Mouse (Mus musculus) limb, embryonic 10.5 days (tissue): ENCODE measurements around the gene Creld1. TPM values are rescaled to one million over a fixed set of nuclear protein-coding genes. Genes with fewer than 3 reads are reported as not detected.

Experiments
- DNase-seq: peaks from one replicate; pipeline ENCODE4 v3.0.0-alpha.2; 2017; ENCODE audit warnings: low spot score
- H3K27ac ChIP-seq: fragments of 300-500 bp; sonication (generic); 2 replicates; pipeline ENCODE4 v1.5.1; 2016; ENCODE audit warnings: mild to moderate bottlenecking
- H3K27me3 ChIP-seq: fragments of 300-500 bp; sonication (generic); 2 replicates; pipeline ENCODE4 v1.6.1; 2016; ENCODE audit warnings: low read depth, mild to moderate bottlenecking; ENCODE audit not compliant: poor library complexity, severe bottlenecking
- H3K36me3 ChIP-seq: fragments of 300-500 bp; sonication (generic); 2 replicates; pipeline ENCODE4 v1.6.1; 2016; ENCODE audit warnings: mild to moderate bottlenecking, moderate library complexity
- H3K4me1 ChIP-seq: fragments of 300-500 bp; sonication (generic); 2 replicates; pipeline ENCODE4 v1.6.1; 2016
- H3K4me3 ChIP-seq: fragments of 300-500 bp; sonication (generic); 2 replicates; pipeline ENCODE4 v1.5.1; 2016; ENCODE audit warnings: mild to moderate bottlenecking, moderate library complexity
- H3K9me3 ChIP-seq: fragments of 300-500 bp; sonication (generic); replicated peaks from 2 replicates; pipeline ENCODE4 v1.6.1; 2016; ENCODE audit warnings: mild to moderate bottlenecking
- WGBS: fragments of 180-500 bp; shearing (Covaris S2); methylation state at CpG from one replicate; pipeline ENCODE4 v1.1.7; 2016; 5-methylcytosine and 5-hydroxymethylcytosine counted together
- microRNA-seq: library from miRNA; unstranded; fragments of <30 nt; microRNA quantifications from one replicate; pipeline ENCODE4, GENCODE M21; 2017
- polyA plus RNA-seq: library from polyadenylated mRNA; unstranded; fragments of >200 nt; fragmentation: Nextera tagmentation; extraction: Ambion mirVana; gene quantifications from 2 replicates; pipeline ENCODE4 v1.2.1, GENCODE M21; 2016

Creld1 gene
- polyA plus RNA-seq, 1 experiment from 2014 or later, result 17.4 TPM

DNA sequence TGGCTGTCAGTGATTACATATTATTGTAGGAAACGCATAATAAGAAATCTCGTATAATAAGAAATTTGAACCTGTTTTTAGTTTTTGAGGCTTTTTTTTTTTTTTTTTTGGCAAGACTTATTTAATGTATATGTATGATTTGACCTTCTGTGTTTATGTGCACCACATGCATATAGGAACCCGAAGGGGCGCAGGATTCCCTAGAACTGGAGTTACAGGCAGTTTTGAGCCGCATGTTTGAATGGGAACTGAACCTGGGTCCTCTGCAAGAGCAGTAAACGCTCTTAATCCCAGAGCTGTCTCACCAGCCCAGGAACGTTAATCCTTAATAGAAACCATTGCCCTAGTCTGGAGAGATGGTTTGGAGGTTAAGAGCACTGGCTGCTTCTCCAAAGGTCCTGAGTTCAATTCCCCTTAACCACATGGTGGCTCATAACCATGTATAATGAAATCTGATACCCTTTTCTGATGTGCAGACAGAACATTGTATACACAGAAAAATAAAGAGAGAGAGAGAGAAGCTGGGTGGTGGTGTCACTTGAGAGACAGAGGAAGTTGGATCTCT, 48.8 kb downstream of the Creld1 start:
- peaks cover 34% of the 10 kb centered on the region for H3K36me3 ChIP-seq
- no peaks in the 10 kb centered on the region for H3K9me3 ChIP-seq
- 6% methylated on average over 7 of the region's 7 CpGs for WGBS
- peak overlapping the region; percentile 91 for H3K4me3 ChIP-seq
- H3K4me1 ChIP-seq, result peaks cover 14% of the 10 kb centered on the region
- peak; percentile 38 for DNase-seq
- H3K27me3 ChIP-seq, result no peaks in the 10 kb centered on the region
- peak overlapping the region; percentile 90 for H3K27ac ChIP-seq

- H3K4me1 ChIP-seq, result peaks cover 14% of the 10 kb centered on the region
- DNase-seq, result no peak
- no peak overlapping the region for H3K27ac ChIP-seq
- no peaks in the 10 kb centered on the region for H3K9me3 ChIP-seq
- no peaks in the 10 kb centered on the region for H3K27me3 ChIP-seq
- H3K4me3 ChIP-seq, result no peak overlapping the region
- H3K36me3 ChIP-seq, result peaks cover 43% of the 10 kb centered on the region
- WGBS, result 90% methylated on average over 7 of the region's 7 CpGs
Observed at GRCm38 (mm10) chr6:113534886-113535285, 51.8 kb downstream of the Creld1 start.

DNA sequence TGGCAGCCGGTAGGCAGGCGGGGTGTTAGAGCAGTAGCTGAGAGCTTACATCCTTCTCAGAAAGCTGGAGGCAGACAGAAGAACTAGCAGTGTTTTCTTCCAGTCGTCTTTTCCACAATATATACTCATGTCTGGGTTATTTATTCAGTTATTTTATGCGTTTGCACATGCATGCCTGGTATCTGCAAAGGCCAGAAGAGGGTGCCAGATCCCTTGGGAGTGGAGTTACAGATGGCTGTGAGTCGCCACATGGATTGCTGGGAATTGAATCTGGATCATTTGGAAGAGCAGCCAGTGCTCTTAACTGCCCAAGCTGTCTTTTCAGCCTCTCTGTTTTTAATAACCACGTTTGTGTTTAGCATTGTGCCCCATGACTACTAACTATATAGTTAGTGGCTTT, 58.5 kb downstream of the Creld1 start:
- WGBS, result 88% methylated on average over 6 of the region's 6 CpGs
- Histone ChIP-seq H3K27me3 (no peaks in the 10 kb centered on the region), H3K4me1 (no peaks in the 10 kb centered on the region), H3K4me3 (no peak overlapping the region), H3K27ac (no peak overlapping the region), H3K36me3 (peaks cover 69% of the 10 kb centered on the region), H3K9me3 (no peaks in the 10 kb centered on the region)
- no peak for DNase-seq

Small RNA genes within 50 kb of the gene (microRNA-seq; reads per million reads assigned to microRNA genes)
- gene Gm23365, result not detected

Other genes with a start within 250 kb of the Creld1 start
- 45.5 and 48.9 TPM in 2 replicates for gene Mtmr14, start 245.5 kb upstream of the Creld1 start, polyA plus RNA-seq
- gene Cpne9, start 201.0 kb upstream of the Creld1 start, polyA plus RNA-seq, result 0.06 TPM in 2 replicates
- gene Brpf1, start 176.2 kb upstream of the Creld1 start, polyA plus RNA-seq, result 26.1 and 28.0 TPM in 2 replicates
- 19.1 and 19.5 TPM in 2 replicates for gene Ogg1, start 156.3 kb upstream of the Creld1 start, polyA plus RNA-seq
- 41.3 and 53.9 TPM in 2 replicates for gene Camk1, start 139.3 kb upstream of the Creld1 start, polyA plus RNA-seq
- gene Tada3, start 105.4 kb upstream of the Creld1 start, polyA plus RNA-seq, result 47.2 and 53.4 TPM in 2 replicates
- gene Arpc4, start 105.2 kb upstream of the Creld1 start, polyA plus RNA-seq, result 383 and 393 TPM in 2 replicates
- 2.7 and 4.1 TPM in 2 replicates for gene Ttll3, start 94.0 kb upstream of the Creld1 start, polyA plus RNA-seq
- gene Rpusd3, start 64.0 kb upstream of the Creld1 start, polyA plus RNA-seq, result 37.9 and 40.8 TPM in 2 replicates
- gene Cidec, start 47.5 kb upstream of the Creld1 start, polyA plus RNA-seq, result not detected in 2 replicates
- gene Jagn1, start 40.7 kb upstream of the Creld1 start, polyA plus RNA-seq, result 90.3 and 98.5 TPM in 2 replicates
- gene Il17re, start 24.8 kb upstream of the Creld1 start, polyA plus RNA-seq, result 2.2 and 2.3 TPM in 2 replicates
- 3.4 and 4.0 TPM in 2 replicates for gene Il17rc, start 11.9 kb upstream of the Creld1 start, polyA plus RNA-seq
- 0.60 and 0.73 TPM in 2 replicates for gene Prrt3, start 18.6 kb downstream of the Creld1 start, polyA plus RNA-seq
- 75.8 and 75.9 TPM in 2 replicates for gene Emc3, start 48.4 kb downstream of the Creld1 start, polyA plus RNA-seq
- 21.6 and 21.9 TPM in 2 replicates for gene Fancd2, start 48.4 kb downstream of the Creld1 start, polyA plus RNA-seq
- gene Fancd2os, start 117.4 kb downstream of the Creld1 start, polyA plus RNA-seq, result 0.30 TPM in 1 of 2 replicates, not detected in the other
- gene Brk1, start 121.5 kb downstream of the Creld1 start, polyA plus RNA-seq, result 206 and 208 TPM in 2 replicates
- gene Vhl, start 140.7 kb downstream of the Creld1 start, polyA plus RNA-seq, result 41.4 and 47.7 TPM in 2 replicates
- 4.5 and 8.0 TPM in 2 replicates for gene Irak2, start 155.2 kb downstream of the Creld1 start, polyA plus RNA-seq
- gene Tatdn2, start 213.8 kb downstream of the Creld1 start, polyA plus RNA-seq, result 0.48 and 0.89 TPM in 2 replicates
- not detected in 2 replicates for gene Ghrl, start 236.6 kb downstream of the Creld1 start, polyA plus RNA-seq